Mouse (Mus musculus): ENCODE results near the gene Cfap73.

GRCm38 (mm10) chr5:120604839-120605238 lies 29.2 kb downstream of the Cfap73 start:
- TF ChIP-seq CTCF (IDR thresholded peaks at IDR 0.05; ENCODE audit: low read depth): peak; percentile 72
- TF ChIP-seq EP300 (IDR thresholded peaks at IDR 0.05; ENCODE audit: low read depth): no peak
